Mouse (Mus musculus): Measurements from ENCODE around the gene Vps37b.

The Vps37b gene

DNA sequence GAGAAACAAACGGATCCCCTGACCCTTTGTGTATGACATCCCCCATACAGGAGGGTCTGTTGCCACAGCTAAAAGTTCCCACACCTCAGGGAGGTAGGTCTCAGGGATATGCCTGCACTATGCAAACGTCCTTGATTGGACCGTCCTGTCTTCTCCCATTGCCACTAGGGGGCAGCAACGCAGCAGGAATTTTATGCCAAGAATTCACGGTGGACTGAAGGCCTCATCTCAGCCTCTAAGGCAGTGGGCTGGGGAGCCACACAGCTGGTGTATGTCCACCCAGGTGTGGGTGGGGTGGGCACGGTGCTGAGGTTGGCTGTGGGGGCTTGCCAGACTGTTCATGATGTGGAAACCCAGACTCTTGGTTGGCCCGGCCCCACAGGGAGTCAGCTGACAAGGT is 31.2 kb downstream of the Vps37b start:
- peak; percentile 80 for DNase-seq

- DNase-seq = no peak
Observed at GRCm38 (mm10) chr5:123998370-123998769, 33.7 kb downstream of the Vps37b start.

GRCm38 (mm10) chr5:123997811-123998210 is 34.3 kb downstream of the Vps37b start:
- no peak for DNase-seq

- DNase-seq = peak; percentile 17
Observed at GRCm38 (mm10) chr5:123997211-123997751, 34.8 kb downstream of the Vps37b start.

- DNase-seq = no peak
Observed at GRCm38 (mm10) chr5:123996695-123997094, 35.4 kb downstream of the Vps37b start.

- peak; percentile 24 for DNase-seq
Observed at GRCm38 (mm10) chr5:123996194-123996593, 35.9 kb downstream of the Vps37b start.

GRCm38 (mm10) chr5:123995388-123995787 is 36.7 kb downstream of the Vps37b start:
- DNase-seq = no peak

DNA sequence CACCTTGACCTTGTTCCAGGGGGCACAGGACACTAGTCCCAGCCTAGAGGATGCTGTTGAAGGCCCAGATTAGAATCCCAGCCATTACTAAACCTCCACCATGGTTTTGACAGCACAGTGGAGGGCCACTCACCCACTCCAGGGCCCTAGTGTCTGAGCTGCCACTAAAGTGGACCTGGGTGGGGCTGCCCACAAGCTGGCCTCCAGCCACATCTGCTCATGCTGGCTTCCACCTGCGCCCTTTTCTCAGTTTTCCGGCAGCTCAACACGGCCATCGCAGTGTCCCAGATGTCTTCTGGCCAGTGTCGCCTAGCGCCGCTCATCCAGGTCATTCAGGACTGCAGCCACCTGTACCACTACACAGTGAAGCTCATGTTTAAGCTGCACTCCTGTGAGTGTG is 37.6 kb downstream of the Vps37b start:
- no peak for DNase-seq

DNA sequence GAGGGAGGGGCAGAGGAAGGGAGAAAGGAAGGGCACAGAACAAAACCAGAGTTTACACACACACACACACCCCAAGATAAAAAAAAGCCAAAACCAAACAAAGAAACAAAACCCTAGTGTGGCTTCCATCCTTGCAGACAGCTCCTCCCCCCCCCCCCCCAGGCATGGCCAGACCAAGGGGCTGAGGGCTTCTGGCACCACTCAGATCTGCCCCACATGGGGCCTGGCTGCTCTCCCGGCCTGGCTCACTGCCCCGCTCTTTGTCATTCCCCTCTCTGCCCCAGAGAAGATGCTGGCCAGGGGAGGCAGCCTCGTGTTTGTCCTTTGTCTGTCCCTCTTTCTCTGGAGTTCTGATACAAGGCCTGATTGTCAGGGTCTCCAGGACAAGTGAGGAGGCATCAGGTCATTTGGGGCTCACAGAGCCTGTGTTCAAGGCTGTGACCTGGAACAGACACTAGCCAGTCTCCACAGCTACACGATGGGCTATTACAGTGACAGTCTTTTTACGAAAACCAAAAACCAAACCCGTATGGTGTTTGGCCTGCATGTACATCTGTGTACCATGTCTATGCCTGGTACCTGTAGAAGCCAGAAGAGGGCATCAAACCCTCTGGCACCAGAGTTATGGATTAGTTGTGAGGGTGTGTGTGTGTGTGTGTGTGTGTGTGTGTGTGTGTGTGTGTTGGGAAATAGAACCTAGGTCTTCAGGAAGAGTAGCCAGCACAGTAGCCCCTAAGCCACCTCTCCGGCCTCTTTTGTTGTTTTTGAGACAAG is 38.6 kb downstream of the Vps37b start:
- DNase-seq = peak; percentile 93

DNA sequence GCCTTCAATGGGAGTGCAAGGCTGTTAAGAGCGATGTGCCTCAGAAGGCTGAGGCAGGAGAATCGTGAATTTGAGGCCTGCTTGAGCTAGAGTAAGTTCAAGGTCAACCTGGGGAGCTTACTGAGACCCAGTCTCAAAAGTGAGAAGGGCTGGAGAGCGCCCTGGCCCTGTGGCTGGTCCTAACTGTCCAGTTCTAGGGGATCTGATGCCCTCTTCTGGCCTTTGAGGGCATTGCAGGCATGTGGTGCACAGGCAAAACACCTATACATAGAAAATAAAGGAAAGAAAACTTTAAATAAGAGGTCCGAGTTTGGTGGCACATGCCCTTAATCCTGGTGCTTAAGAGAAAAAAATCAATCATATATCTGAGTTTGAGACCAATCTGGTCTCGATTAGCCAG is 39.3 kb downstream of the Vps37b start:
- peak; percentile 83 for DNase-seq

DNA sequence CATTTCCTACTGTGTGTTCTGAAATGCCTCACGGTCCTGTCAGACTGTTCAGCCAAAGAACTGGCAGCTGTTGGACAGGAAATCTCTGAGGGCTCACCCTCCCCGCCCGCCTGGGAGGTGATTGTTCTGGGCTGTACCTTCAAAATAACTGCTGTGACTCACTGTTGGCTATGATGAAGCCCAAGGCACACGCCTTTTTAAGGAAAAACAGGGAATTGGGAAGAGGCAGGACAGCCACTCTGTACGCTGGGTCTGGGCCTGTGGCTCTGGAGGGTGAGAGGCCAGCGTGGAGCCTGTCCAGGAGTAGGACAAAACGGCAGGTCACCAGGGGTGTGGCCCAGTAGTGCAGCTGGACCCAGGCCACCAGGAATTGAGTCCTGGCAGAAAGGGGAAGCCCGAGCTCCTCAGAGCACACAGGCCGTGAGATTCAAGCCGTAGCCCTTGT is 39.9 kb downstream of the Vps37b start:
- DNase-seq = no peak

- DNase-seq = no peak
Observed at GRCm38 (mm10) chr5:123991321-123991720, 40.7 kb downstream of the Vps37b start.

GRCm38 (mm10) chr5:123989941-123990885 is 41.9 kb downstream of the Vps37b start:
- no peak for DNase-seq

DNA sequence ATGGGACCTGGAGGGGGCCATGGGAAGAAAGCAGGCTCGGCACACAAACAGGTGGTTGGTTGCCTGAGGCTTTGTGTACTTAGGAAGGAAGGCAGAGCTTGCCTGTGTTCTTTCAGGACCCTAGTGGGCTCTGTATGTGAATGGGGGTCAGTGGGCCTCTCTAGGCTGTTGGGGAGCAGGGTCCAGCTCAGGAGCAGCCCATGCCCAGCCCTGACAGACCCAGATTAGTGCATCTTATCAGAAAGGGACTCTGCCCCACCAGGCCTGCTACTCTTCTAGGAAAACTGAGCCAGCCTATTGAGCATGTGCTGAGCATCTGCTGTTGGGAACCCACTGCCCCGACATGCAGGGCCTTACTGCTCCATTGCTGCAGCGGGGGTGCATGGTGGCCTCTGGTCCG is 44.6 kb downstream of the Vps37b start:
- no peak for DNase-seq

DNA sequence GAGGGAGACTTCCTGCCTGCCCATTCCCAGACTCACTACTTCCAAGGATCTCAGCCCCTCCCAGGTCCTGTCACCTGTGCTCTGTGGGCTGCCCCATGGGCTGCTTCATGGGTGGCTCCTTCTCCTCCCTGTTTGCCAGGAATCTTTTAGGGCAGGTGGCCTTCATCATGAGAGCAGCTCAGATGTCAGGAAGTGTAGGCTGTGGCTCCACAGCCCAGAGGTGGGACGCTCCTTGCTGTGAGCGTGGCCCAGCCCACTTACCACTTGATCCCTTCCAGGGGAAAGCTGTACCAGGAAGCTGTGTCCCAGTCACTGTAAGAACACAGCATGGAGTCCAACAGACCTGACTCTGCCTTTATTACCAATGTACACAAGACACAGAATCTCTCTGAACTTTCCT is 45.1 kb downstream of the Vps37b start:
- DNase-seq = no peak

DNA sequence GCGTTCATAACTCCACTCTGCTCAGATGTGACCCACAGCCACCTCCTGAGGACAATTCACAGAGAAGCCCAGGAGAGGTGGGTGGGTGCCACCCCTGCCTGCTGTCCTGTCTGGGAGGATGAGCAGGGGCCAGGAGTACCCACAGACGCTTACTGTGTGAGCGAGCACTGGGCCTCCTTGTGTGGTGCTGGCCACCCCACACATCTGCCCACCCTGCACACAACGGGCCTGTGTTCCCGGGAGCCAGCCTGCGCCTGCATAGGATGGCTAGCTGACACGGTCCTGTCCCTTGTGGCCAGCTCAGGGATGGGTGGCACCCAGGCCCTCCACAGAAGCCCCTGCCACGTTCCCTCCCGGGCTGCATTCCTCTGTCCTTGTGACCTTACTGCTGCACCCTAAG is 46.6 kb downstream of the Vps37b start:
- peak; percentile 82 for DNase-seq

DNA sequence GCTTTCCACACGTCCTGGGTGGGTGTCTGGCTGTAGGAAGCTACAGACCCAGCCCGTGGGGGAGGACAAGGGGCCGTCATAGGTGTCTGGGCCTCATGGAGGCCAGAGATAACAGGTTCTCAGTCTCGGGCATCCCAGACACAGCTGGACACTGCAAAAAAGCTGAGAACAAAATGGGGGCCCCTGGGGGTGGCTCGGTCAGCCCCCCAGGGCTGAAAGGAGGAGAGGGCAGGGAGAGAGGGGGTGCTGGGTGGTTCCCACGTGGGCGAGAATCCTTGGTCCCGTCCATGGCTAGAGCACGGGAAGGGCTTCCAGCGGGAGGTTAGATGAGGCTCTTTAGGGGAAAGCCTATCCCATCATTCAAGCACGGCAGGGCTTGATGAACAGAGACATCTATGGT is 49.2 kb downstream of the Vps37b start:
- no peak for DNase-seq

- peak; percentile 41 for DNase-seq
Observed at GRCm38 (mm10) chr5:123981250-123981554, 50.9 kb downstream of the Vps37b start.

- no peak for DNase-seq
Observed at GRCm38 (mm10) chr5:123980521-123981249, 51.4 kb downstream of the Vps37b start.

GRCm38 (mm10) chr5:123979980-123980369 is 52.1 kb downstream of the Vps37b start:
- DNase-seq = no peak

GRCm38 (mm10) chr5:123979221-123979979 is 52.7 kb downstream of the Vps37b start:
- no peak for DNase-seq

DNA sequence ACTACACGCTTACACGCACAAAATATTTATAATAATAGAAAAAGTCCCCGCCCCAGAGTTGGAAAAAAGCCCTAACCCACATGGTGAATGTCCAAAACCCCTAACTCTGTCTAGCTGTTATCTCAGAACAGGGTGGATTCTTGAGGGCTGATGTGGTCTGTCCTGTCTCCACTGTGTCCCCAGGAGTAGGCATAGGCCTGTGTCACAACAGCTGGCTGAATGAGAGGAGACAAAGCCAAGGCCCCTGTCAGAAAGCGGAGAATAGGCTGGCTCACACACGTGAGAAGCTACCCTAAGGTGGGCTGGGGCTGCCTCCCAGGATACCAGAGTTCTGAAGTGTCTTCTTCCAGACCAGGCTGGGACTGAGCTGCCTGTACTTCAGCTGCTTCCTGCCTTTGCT is 53.9 kb downstream of the Vps37b start:
- DNase-seq = no peak
